ENCODE assay signal across 23 mouse cellular contexts in genomic region chr9:120114051-120114788, GRCm38 (mm10). TPM values are rescaled to one million over a fixed set of nuclear protein-coding genes. Genes with fewer than 3 reads are reported as not detected.
A peak's percentile ranks its signal among the peaks of the same experiment; 100 is the strongest.
DNase-seq lines count a peak whose midpoint lies in the region; ATAC-seq lines count a peak whose summit lies in the region.
"Had no signal": no experiment of that assay in that cellular context is flagged by ENCODE, and none has a peak within 500 bp of the region (broad histone marks: within the 10 kb centered on the region; RNA-seq: fewer than 3 reads in every experiment).

No protein-coding gene starts in this region.

- DNase-seq in limb, embryonic 11.5 days (ENCODE audit: low spot score), result no peak
- no peak for DNase-seq in limb, embryonic 10.5 days (ENCODE audit: low spot score)
- DNase-seq in testis, postnatal 10 days (ENCODE audit: low spot score), result peak; percentile 55
- DNase-seq in testis, postnatal 14 days (ENCODE audit: low spot score), result no peak
- DNase-seq in yolk sac, embryonic 10.5 days (ENCODE audit: low spot score), result peak; percentile 80
- no peak for DNase-seq in left cerebral cortex, postnatal 14 days (ENCODE audit: low spot score in 2 of 2)
- DNase-seq: adrenal gland, adult 2 months; heart, adult 18-20 months; heart, postnatal 36 days; kidney, adult 11 months; kidney, postnatal 14 days; lung, postnatal 14 days; retina, postnatal 1 day had no signal

- H3K9ac ChIP-seq in limb, embryonic 11.5 days (ENCODE audit: low read length), result no peak overlapping the region
- H3K9ac ChIP-seq: limb, embryonic 15.5 days had no signal

- H3K4me2 ChIP-seq in limb, embryonic 11.5 days (ENCODE audit: low read depth, severe bottlenecking), result no peak overlapping the region
- H3K4me2 ChIP-seq: limb, embryonic 15.5 days had no signal

- peak overlapping the region; percentile 66 for H3K4me3 ChIP-seq in erythroblast, embryonic 14.5 days (replicated peaks)
- no peak overlapping the region for H3K4me3 ChIP-seq in limb, embryonic 11.5 days (ENCODE audit: low read depth, low read length)
- no peak overlapping the region for H3K4me3 ChIP-seq in limb, embryonic 10.5 days
- H3K4me3 ChIP-seq: limb, embryonic 15.5 days had no signal

- intact Hi-C loops in left cerebral cortex, postnatal 14 days (cut with DNase I), result no loop called here

- H3K4me1 ChIP-seq in erythroblast, embryonic 14.5 days (ENCODE audit: control insufficient read depth), result peaks cover 88% of the 10 kb centered on the region
- H3K4me1 ChIP-seq in limb, embryonic 11.5 days (ENCODE audit: control insufficient read depth, insufficient read depth, low read length), result no peaks in the 10 kb centered on the region
- H3K4me1 ChIP-seq in limb, embryonic 10.5 days, result peaks cover 5% of the 10 kb centered on the region

- H3K36me3 ChIP-seq in erythroblast, embryonic 14.5 days (ENCODE audit: control insufficient read depth), result peaks cover 64% of the 10 kb centered on the region
- H3K36me3 ChIP-seq in limb, embryonic 11.5 days (ENCODE audit: control insufficient read depth, insufficient read depth, low read length), result peaks cover 2% of the 10 kb centered on the region; the same call in 1 of the 2 replicates
- H3K36me3 ChIP-seq in limb, embryonic 10.5 days, result peaks cover 22% of the 10 kb centered on the region

- WGBS in limb, embryonic 11.5 days, result 92% methylated on average over 17 of the region's 17 CpGs
- WGBS in limb, embryonic 10.5 days, result 92% methylated on average over 17 of the region's 17 CpGs

- no peaks in the 10 kb centered on the region for H3K27me3 ChIP-seq in erythroblast, embryonic 14.5 days (ENCODE audit: control insufficient read depth)
- no peaks in the 10 kb centered on the region for H3K27me3 ChIP-seq in limb, embryonic 11.5 days (ENCODE audit: control insufficient read depth, insufficient read depth, low read length)
- H3K27me3 ChIP-seq in limb, embryonic 10.5 days (ENCODE audit: low read depth, poor library complexity, severe bottlenecking), result no peaks in the 10 kb centered on the region
- H3K27me3 ChIP-seq: limb, embryonic 15.5 days had no signal

- 0 out of 2 replicates have a peak overlapping the region, but pooled peaks have one; percentile 14 for H3K27ac ChIP-seq in limb, embryonic 11.5 days (replicated peaks; ENCODE audit: low read depth, low read length)
- no peak overlapping the region for H3K27ac ChIP-seq in limb, embryonic 10.5 days
- H3K27ac ChIP-seq: limb, embryonic 15.5 days had no signal

- no peak for ATAC-seq in erythroblast, adult 5-6 weeks (replicated peaks; ENCODE audit: low FRiP score, poor library complexity, severe bottlenecking)
- ATAC-seq in limb, embryonic 11.5 days (ENCODE audit: insufficient number of reproducible peaks, low FRiP score, low TSS enrichment, low read depth), result no peak
- ATAC-seq: CD4-positive, CD25-positive, alpha-beta regulatory T cell, adult 4 months; hindbrain, embryonic 16.5 days had no signal

- no peaks in the 10 kb centered on the region for H3K9me3 ChIP-seq in erythroblast, embryonic 14.5 days (ENCODE audit: control insufficient read depth, low read length)
- H3K9me3 ChIP-seq in limb, embryonic 11.5 days (ENCODE audit: control insufficient read depth, low read length), result no peaks in the 10 kb centered on the region
- no peaks in the 10 kb centered on the region for H3K9me3 ChIP-seq in limb, embryonic 10.5 days (replicated peaks)
- H3K9me3 ChIP-seq: limb, embryonic 15.5 days had no signal

RNA-seq across cellular contexts. Expression of gene Slc25a38, which starts 4.0 kb away (rescaled TPM):
- 22.5 and 36.0 TPM in 2 replicates for polyA plus RNA-seq in erythroblast, embryonic 14.5 days (2012)
- total RNA-seq in erythroblast, adult 5-6 weeks (2015; ENCODE audit: low replicate concordance), result 79.7 and 177 TPM in 2 replicates
- 230 and 266 TPM in 2 replicates for total RNA-seq in erythroblast, adult 5-6 weeks (2017; ENCODE audit: low replicate concordance)
- 38.7 and 40.1 TPM in 2 replicates for polyA plus RNA-seq in limb, embryonic 11.5 days (2014; fragmentation: Nextera tagmentation; extraction: Ambion mirVana)
- polyA plus RNA-seq in limb, embryonic 10.5 days (2016; fragmentation: Nextera tagmentation; extraction: Ambion mirVana), result 46.7 and 47.0 TPM in 2 replicates
- total RNA-seq in left cerebral cortex, postnatal 14 days (2021), result 10 to 100 TPM; 24.2 to 27.0 TPM

RNA-seq across cellular contexts. Expression of gene Rpsa, which starts 13.3 kb away (rescaled TPM):
- 245 and 656 TPM in 2 replicates for polyA plus RNA-seq in erythroblast, embryonic 14.5 days (2012)
- 532 and 535 TPM in 2 replicates for total RNA-seq in erythroblast, adult 5-6 weeks (2015; ENCODE audit: low replicate concordance)
- 872 and 875 TPM in 2 replicates for total RNA-seq in erythroblast, adult 5-6 weeks (2017; ENCODE audit: low replicate concordance)
- polyA plus RNA-seq in limb, embryonic 11.5 days (2014; fragmentation: Nextera tagmentation; extraction: Ambion mirVana), result 1,600 and 1,665 TPM in 2 replicates
- polyA plus RNA-seq in limb, embryonic 10.5 days (2016; fragmentation: Nextera tagmentation; extraction: Ambion mirVana), result 1,497 and 1,677 TPM in 2 replicates
- 100 to 1,000 TPM; 505 to 517 TPM for total RNA-seq in left cerebral cortex, postnatal 14 days (2021)

RNA-seq across cellular contexts. Expression of gene Ccr8, which starts 22.3 kb away (rescaled TPM):
- polyA plus RNA-seq in erythroblast, embryonic 14.5 days (2012), result not detected in 2 replicates
- total RNA-seq in erythroblast, adult 5-6 weeks (2015; ENCODE audit: low replicate concordance), result not detected in 2 replicates
- total RNA-seq in erythroblast, adult 5-6 weeks (2017; ENCODE audit: low replicate concordance), result not detected in 2 replicates
- polyA plus RNA-seq in limb, embryonic 11.5 days (2014; fragmentation: Nextera tagmentation; extraction: Ambion mirVana), result not detected in 2 replicates
- not detected in 2 replicates for polyA plus RNA-seq in limb, embryonic 10.5 days (2016; fragmentation: Nextera tagmentation; extraction: Ambion mirVana)
- total RNA-seq in left cerebral cortex, postnatal 14 days (2021), result not detected
- total RNA-seq: adrenal gland, adult 2 months; gastrocnemius, adult 8-10 months; heart, adult 18-20 months; heart, postnatal 36 days; layer of hippocampus, adult 8-10 months; left cerebral cortex, adult 18-20 months; monocyte, adult 5-6 weeks; neutrophil, adult 5-6 weeks had no signal
- polyA plus RNA-seq: adrenal gland, adult 2 months; hindbrain, embryonic 16.5 days had no signal

RNA-seq across cellular contexts. Expression of gene Mobp, which starts 35.3 kb away (rescaled TPM):
- polyA plus RNA-seq in erythroblast, embryonic 14.5 days (2012), result 0.03 TPM in 1 of 2 replicates, not detected in the other
- not detected in 2 replicates for total RNA-seq in erythroblast, adult 5-6 weeks (2015; ENCODE audit: low replicate concordance)
- not detected in 2 replicates for total RNA-seq in erythroblast, adult 5-6 weeks (2017; ENCODE audit: low replicate concordance)
- polyA plus RNA-seq in limb, embryonic 11.5 days (2014; fragmentation: Nextera tagmentation; extraction: Ambion mirVana), result not detected in 2 replicates
- not detected in 2 replicates for polyA plus RNA-seq in limb, embryonic 10.5 days (2016; fragmentation: Nextera tagmentation; extraction: Ambion mirVana)
- total RNA-seq in left cerebral cortex, postnatal 14 days (2021), result 100 to 1,000 TPM; 128 to 224 TPM
- total RNA-seq: gastrocnemius, adult 8-10 months; heart, adult 18-20 months; heart, postnatal 36 days; monocyte, adult 5-6 weeks; neutrophil, adult 5-6 weeks had no signal
- polyA plus RNA-seq: adrenal gland, adult 2 months had no signal

RNA-seq across cellular contexts. Expression of gene Cx3cr1, which starts 44.5 kb away (rescaled TPM):
- polyA plus RNA-seq in erythroblast, embryonic 14.5 days (2012), result 0.01 TPM in 2 replicates
- 6.7 and 7.3 TPM in 2 replicates for total RNA-seq in erythroblast, adult 5-6 weeks (2015; ENCODE audit: low replicate concordance)
- total RNA-seq in erythroblast, adult 5-6 weeks (2017; ENCODE audit: low replicate concordance), result 8.8 and 13.7 TPM in 2 replicates
- 2.5 and 3.0 TPM in 2 replicates for polyA plus RNA-seq in limb, embryonic 11.5 days (2014; fragmentation: Nextera tagmentation; extraction: Ambion mirVana)
- 2.5 and 4.0 TPM in 2 replicates for polyA plus RNA-seq in limb, embryonic 10.5 days (2016; fragmentation: Nextera tagmentation; extraction: Ambion mirVana)
- 10 to 100 TPM; 34.9 to 36.7 TPM for total RNA-seq in left cerebral cortex, postnatal 14 days (2021)

Comparison
In these comparisons a context has a peak if more than half of its experiments do, and no peak if none do; other contexts are left out.
1. DNase-seq: peak in testis, postnatal 10 days (single experiment) and yolk sac, embryonic 10.5 days (single experiment); none in limb, embryonic 11.5 days (single experiment), limb, embryonic 10.5 days (single experiment), testis, postnatal 14 days (single experiment) and left cerebral cortex, postnatal 14 days (0 of 2).